Mouse (Mus musculus): Measurements from ENCODE around the gene Tent5c. TPM values are rescaled to one million over a fixed set of nuclear protein-coding genes. Genes with fewer than 3 reads are reported as not detected.

Tent5c gene
- polyA plus RNA-seq, 1 experiment from 2014 or later = 5.7 TPM

GRCm38 (mm10) chr3:100463160-100463958 lies 25.8 kb downstream of the Tent5c start:
- Histone ChIP-seq H3K36me3 (no peaks in the 10 kb centered on the region), H3K4me3 (no peak overlapping the region), H3K9ac (no peak overlapping the region), H3K9me3 (no peaks in the 10 kb centered on the region), H3K27me3 (replicated peaks) (no peaks in the 10 kb centered on the region), H3K27ac (no peak overlapping the region), H3K4me1 (peaks cover 18% of the 10 kb centered on the region; the same call in 1 of the 2 replicates), H3K4me2 (replicated peaks) (no peak overlapping the region; the same call in 1 of the 2 replicates)
- ATAC-seq (ENCODE audit: low FRiP score, low read depth) = no peak
- WGBS = 43% methylated on average over 12 of the region's 12 CpGs

GRCm38 (mm10) chr3:100462235-100463083 lies 26.7 kb downstream of the Tent5c start:
- Histone ChIP-seq H3K27me3 (replicated peaks) (no peaks in the 10 kb centered on the region), H3K36me3 (no peaks in the 10 kb centered on the region), H3K4me3 (no peak overlapping the region), H3K4me2 (replicated peaks) (no peak overlapping the region), H3K27ac (no peak overlapping the region), H3K9ac (no peak overlapping the region), H3K4me1 (peaks cover 18% of the 10 kb centered on the region; the same call in 1 of the 2 replicates), H3K9me3 (no peaks in the 10 kb centered on the region)
- WGBS = 61% methylated on average over 8 of the region's 8 CpGs
- ATAC-seq (ENCODE audit: low FRiP score, low read depth) = peak; percentile 73

- Histone ChIP-seq H3K36me3 (no peaks in the 10 kb centered on the region), H3K4me1 (peaks cover 18% of the 10 kb centered on the region; the same call in 1 of the 2 replicates), H3K9ac (no peak overlapping the region), H3K9me3 (no peaks in the 10 kb centered on the region), H3K27ac (no peak overlapping the region), H3K27me3 (replicated peaks) (no peaks in the 10 kb centered on the region), H3K4me2 (replicated peaks) (no peak overlapping the region), H3K4me3 (no peak overlapping the region)
- ATAC-seq (ENCODE audit: low FRiP score, low read depth) = no peak
- WGBS = 97% methylated on average over 2 of the region's 2 CpGs
Observed at GRCm38 (mm10) chr3:100460510-100460909, 28.6 kb downstream of the Tent5c start.

- no peak overlapping the region for H3K27ac ChIP-seq
- H3K9me3 ChIP-seq = no peaks in the 10 kb centered on the region
- H3K27me3 ChIP-seq (replicated peaks) = no peaks in the 10 kb centered on the region
- H3K36me3 ChIP-seq = no peaks in the 10 kb centered on the region
- no peak for ATAC-seq (ENCODE audit: low FRiP score, low read depth)
- H3K4me1 ChIP-seq = peaks cover 6% of the 10 kb centered on the region; the same call in 1 of the 2 replicates
- H3K9ac ChIP-seq = no peak overlapping the region
- WGBS = 88% methylated on average over 7 of the region's 7 CpGs
- H3K4me3 ChIP-seq = no peak overlapping the region
- H3K4me2 ChIP-seq (replicated peaks) = no peak overlapping the region
Observed at GRCm38 (mm10) chr3:100443798-100444500, 45.2 kb downstream of the Tent5c start.

- Histone ChIP-seq H3K9ac (no peak overlapping the region), H3K36me3 (no peaks in the 10 kb centered on the region), H3K4me3 (no peak overlapping the region), H3K27me3 (replicated peaks) (no peaks in the 10 kb centered on the region), H3K4me2 (replicated peaks) (no peak overlapping the region), H3K27ac (no peak overlapping the region), H3K9me3 (no peaks in the 10 kb centered on the region), H3K4me1 (peaks cover 6% of the 10 kb centered on the region; the same call in 1 of the 2 replicates)
- ATAC-seq (ENCODE audit: low FRiP score, low read depth) = no peak
- 86% methylated on average over 6 of the region's 6 CpGs for WGBS
Observed at GRCm38 (mm10) chr3:100442499-100442898, 46.6 kb downstream of the Tent5c start.

- H3K9me3 ChIP-seq = no peaks in the 10 kb centered on the region
- WGBS = 89% methylated on average over 4 of the region's 4 CpGs
- H3K27me3 ChIP-seq (replicated peaks) = no peaks in the 10 kb centered on the region
- H3K4me3 ChIP-seq = no peak overlapping the region
- no peak overlapping the region for H3K4me2 ChIP-seq (replicated peaks)
- H3K36me3 ChIP-seq = no peaks in the 10 kb centered on the region
- H3K27ac ChIP-seq = no peak overlapping the region
- peaks cover 6% of the 10 kb centered on the region; the same call in 1 of the 2 replicates for H3K4me1 ChIP-seq
- H3K9ac ChIP-seq = no peak overlapping the region
- ATAC-seq (ENCODE audit: low FRiP score, low read depth) = no peak
Observed at GRCm38 (mm10) chr3:100440754-100441153, 48.4 kb downstream of the Tent5c start.

- Histone ChIP-seq H3K27ac (no peak overlapping the region), H3K36me3 (no peaks in the 10 kb centered on the region), H3K9ac (no peak overlapping the region), H3K4me1 (peaks cover 6% of the 10 kb centered on the region; the same call in 1 of the 2 replicates), H3K27me3 (replicated peaks) (no peaks in the 10 kb centered on the region), H3K9me3 (no peaks in the 10 kb centered on the region), H3K4me3 (no peak overlapping the region), H3K4me2 (replicated peaks) (no peak overlapping the region)
- peak; percentile 60; the same call in 1 of the 2 replicates for ATAC-seq (ENCODE audit: low FRiP score, low read depth)
- 54% methylated on average over 6 of the region's 6 CpGs for WGBS
Observed at GRCm38 (mm10) chr3:100440009-100440408, 49.1 kb downstream of the Tent5c start.

GRCm38 (mm10) chr3:100439088-100439487 lies 50.0 kb downstream of the Tent5c start:
- Histone ChIP-seq H3K4me3 (no peak overlapping the region), H3K9ac (no peak overlapping the region), H3K4me2 (replicated peaks) (no peak overlapping the region), H3K9me3 (no peaks in the 10 kb centered on the region), H3K36me3 (no peaks in the 10 kb centered on the region), H3K4me1 (peaks cover 6% of the 10 kb centered on the region; the same call in 1 of the 2 replicates), H3K27ac (no peak overlapping the region), H3K27me3 (replicated peaks) (no peaks in the 10 kb centered on the region)
- no peak for ATAC-seq (ENCODE audit: low FRiP score, low read depth)
- WGBS = 63% methylated on average over 3 of the region's 3 CpGs

GRCm38 (mm10) chr3:100438461-100439002 lies 50.6 kb downstream of the Tent5c start:
- no peak overlapping the region for H3K27ac ChIP-seq
- 85% methylated on average over 4 of the region's 4 CpGs for WGBS
- H3K27me3 ChIP-seq (replicated peaks) = no peaks in the 10 kb centered on the region
- no peaks in the 10 kb centered on the region for H3K9me3 ChIP-seq
- no peak overlapping the region for H3K4me3 ChIP-seq
- H3K36me3 ChIP-seq = no peaks in the 10 kb centered on the region
- no peak for ATAC-seq (ENCODE audit: low FRiP score, low read depth)
- H3K4me1 ChIP-seq = peaks cover 6% of the 10 kb centered on the region; the same call in 1 of the 2 replicates
- H3K9ac ChIP-seq = no peak overlapping the region
- no peak overlapping the region for H3K4me2 ChIP-seq (replicated peaks)

- Histone ChIP-seq H3K4me1 (peaks cover 6% of the 10 kb centered on the region; the same call in 1 of the 2 replicates), H3K9ac (no peak overlapping the region), H3K4me2 (replicated peaks) (no peak overlapping the region), H3K4me3 (no peak overlapping the region), H3K27me3 (replicated peaks) (no peaks in the 10 kb centered on the region), H3K9me3 (no peaks in the 10 kb centered on the region), H3K36me3 (no peaks in the 10 kb centered on the region), H3K27ac (no peak overlapping the region)
- 89% methylated on average over 7 of the region's 7 CpGs for WGBS
- ATAC-seq (ENCODE audit: low FRiP score, low read depth) = no peak
Observed at GRCm38 (mm10) chr3:100436756-100437155, 52.4 kb downstream of the Tent5c start.

GRCm38 (mm10) chr3:100431705-100432104 lies 57.4 kb downstream of the Tent5c start:
- H3K9ac ChIP-seq = no peak overlapping the region
- H3K27ac ChIP-seq = no peak overlapping the region
- no peaks in the 10 kb centered on the region for H3K27me3 ChIP-seq (replicated peaks)
- no peaks in the 10 kb centered on the region for H3K9me3 ChIP-seq
- H3K4me1 ChIP-seq = no peaks in the 10 kb centered on the region
- no peaks in the 10 kb centered on the region for H3K36me3 ChIP-seq
- no peak overlapping the region for H3K4me3 ChIP-seq
- WGBS = 88% methylated on average over 4 of the region's 4 CpGs
- ATAC-seq (ENCODE audit: low FRiP score, low read depth) = no peak
- H3K4me2 ChIP-seq (replicated peaks) = no peak overlapping the region

All from neural tube, embryonic 12.5 days (tissue).